Mouse (Mus musculus) kidney, adult 2 months (tissue): ENCODE results near the gene Kcnb1. TPM values are rescaled to one million over a fixed set of nuclear protein-coding genes. Genes with fewer than 3 reads are reported as not detected.

ENCODE experiments used
- DNase-seq: peaks from one replicate; pipeline ENCODE4 v3.0.0; 2021
- H3K27ac ChIP-seq: fragments of 200-500 bp; 2 replicates; pipeline ENCODE4 v1.5.1; 2012; ENCODE audit warnings: low read depth, low read length, control low read depth, inconsistent platforms; ENCODE audit not compliant: insufficient read depth
- H3K27me3 ChIP-seq: fragments of 200-500 bp; replicated peaks from 2 replicates; pipeline ENCODE4 v1.6.1; 2012; ENCODE audit warnings: mild to moderate bottlenecking, moderate library complexity, low read length, inconsistent platforms; ENCODE audit not compliant: control insufficient read depth, insufficient read depth
- H3K36me3 ChIP-seq: fragments of 200-500 bp; 2 replicates; pipeline ENCODE4 v1.6.1; 2012; ENCODE audit warnings: mild to moderate bottlenecking, moderate library complexity, low read length, inconsistent platforms; ENCODE audit not compliant: control insufficient read depth, insufficient read depth
- H3K4me1 ChIP-seq: fragments of 200-500 bp; 2 replicates; pipeline ENCODE4 v1.6.1; 2011; ENCODE audit warnings: low read length; ENCODE audit not compliant: control insufficient read depth, insufficient read depth
- H3K4me3 ChIP-seq: fragments of 200-500 bp; 2 replicates; pipeline ENCODE4 v1.5.1; 2011; ENCODE audit warnings: mild to moderate bottlenecking, low read depth, low read length, control low read depth; ENCODE audit not compliant: insufficient read depth
- CTCF ChIP-seq: fragments of 200-500 bp; conservative IDR thresholded peaks from 2 replicates; pipeline ENCODE4 v1.5.1; 2011; ENCODE audit warnings: low read depth, mild to moderate bottlenecking, control low read depth, low read length, moderate library complexity, mixed read lengths; ENCODE audit not compliant: insufficient read depth, insufficient read length
- POLR2A ChIP-seq: fragments of 200-500 bp; IDR thresholded peaks from one replicate; pipeline ENCODE4 v1.6.1; 2011; ENCODE audit warnings: low read depth, low read length, control low read depth
- WGBS: fragments of 180-500 bp; shearing (Covaris S2); methylation state at CpG from one replicate; pipeline ENCODE4 v1.1.7; 2018; 5-methylcytosine and 5-hydroxymethylcytosine counted together
- polyA plus RNA-seq: library from polyadenylated mRNA; depleted of rRNA; stranded (reverse); fragments of >200 nt; gene quantifications from 2 replicates; pipeline ENCODE4 v1.2.3, GENCODE M21; 2012

Kcnb1 gene
- polyA plus RNA-seq, 1 experiment, result 2.9 TPM

DNA sequence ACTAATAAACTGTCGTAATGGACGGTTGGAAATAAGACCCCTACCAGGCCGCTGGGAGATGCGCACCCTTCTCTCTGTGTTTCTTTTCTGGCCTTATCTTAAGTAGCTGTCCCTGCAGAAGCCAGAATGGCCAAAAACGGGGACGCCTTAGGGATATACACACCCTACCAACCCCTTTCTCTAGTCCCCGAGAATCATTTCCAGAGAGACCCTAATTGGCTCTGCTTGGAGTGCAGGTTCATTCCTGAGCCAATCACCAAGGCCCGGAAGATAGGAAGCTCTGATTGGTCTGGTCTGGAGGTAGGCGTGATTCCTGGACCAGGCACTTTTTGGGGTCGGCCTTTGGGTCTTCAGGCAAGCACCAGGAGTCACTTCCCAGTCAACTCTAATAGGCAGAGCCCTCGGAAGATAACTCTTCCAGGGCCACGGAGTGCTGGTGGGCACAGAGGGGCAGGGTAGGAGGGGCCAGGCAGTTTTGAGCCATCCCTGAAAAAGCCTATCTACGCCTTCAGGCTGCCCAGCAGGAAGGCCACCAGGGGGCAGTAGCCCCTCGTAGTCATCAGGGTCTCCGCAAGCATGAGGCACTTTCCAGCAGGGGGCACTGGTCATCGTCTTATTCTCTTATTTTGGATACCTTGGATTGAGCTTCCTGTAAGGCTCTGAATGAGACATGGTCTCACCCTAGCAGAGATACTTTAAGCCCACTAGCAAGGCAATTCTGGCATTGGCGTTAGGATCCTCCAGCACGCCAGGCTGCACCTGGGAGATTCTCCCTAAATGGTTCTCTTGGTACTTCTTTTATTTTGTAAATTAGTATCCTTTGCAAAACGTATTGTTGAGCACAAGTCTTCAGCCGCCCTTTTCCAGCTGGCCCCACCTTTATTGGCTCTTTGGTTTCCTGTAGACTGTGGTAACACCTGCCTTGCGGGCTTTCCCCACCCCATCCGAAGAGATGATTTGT lies 118.0 kb downstream of the Kcnb1 start:
- no peaks in the 10 kb centered on the region for H3K27me3 ChIP-seq
- DNase-seq, result peak; percentile 96
- WGBS, result 9% methylated on average over 22 of the region's 22 CpGs

DNA sequence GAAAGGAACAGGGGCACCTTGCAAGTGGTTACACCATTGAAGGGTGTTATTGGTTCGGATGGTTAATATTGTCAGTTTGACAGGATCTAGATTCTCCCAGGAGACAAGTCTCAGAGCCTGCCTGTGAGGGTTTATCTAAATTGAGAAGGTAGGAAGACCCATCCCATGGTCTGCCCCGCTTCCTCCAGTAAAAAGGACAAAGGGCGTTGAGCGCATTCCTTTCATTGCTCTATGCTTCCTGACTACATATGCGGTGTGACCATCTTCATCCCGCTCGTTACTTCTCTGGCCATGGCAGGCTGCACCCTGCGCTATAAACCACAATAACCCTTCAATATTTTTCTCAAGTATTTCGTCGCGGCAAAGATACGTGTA lies 118.7 kb downstream of the Kcnb1 start:
- Histone ChIP-seq H3K4me1 (0 out of 2 replicates have a peak, but pooled peaks cover 3% of the 10 kb centered on the region), H3K4me3 (peak overlapping the region; percentile 53), H3K27me3 (no peaks in the 10 kb centered on the region), H3K27ac (no peak overlapping the region), H3K36me3 (no peaks in the 10 kb centered on the region)
- TF ChIP-seq POLR2A (no peak), CTCF (no peak)
- 15% methylated on average over 12 of the region's 12 CpGs for WGBS
- no peak for DNase-seq

More for the DNA sequence above, 118.0 kb downstream of the Kcnb1 start:
- H3K36me3 ChIP-seq, result no peaks in the 10 kb centered on the region
- no peak overlapping the region for H3K27ac ChIP-seq
- TF ChIP-seq CTCF (peak; percentile 100; the same call in 1 of the 2 replicates), POLR2A (no peak)
- H3K4me3 ChIP-seq, result peak overlapping the region; percentile 53
- H3K4me1 ChIP-seq, result 0 out of 2 replicates have a peak, but pooled peaks cover 3% of the 10 kb centered on the region

DNA sequence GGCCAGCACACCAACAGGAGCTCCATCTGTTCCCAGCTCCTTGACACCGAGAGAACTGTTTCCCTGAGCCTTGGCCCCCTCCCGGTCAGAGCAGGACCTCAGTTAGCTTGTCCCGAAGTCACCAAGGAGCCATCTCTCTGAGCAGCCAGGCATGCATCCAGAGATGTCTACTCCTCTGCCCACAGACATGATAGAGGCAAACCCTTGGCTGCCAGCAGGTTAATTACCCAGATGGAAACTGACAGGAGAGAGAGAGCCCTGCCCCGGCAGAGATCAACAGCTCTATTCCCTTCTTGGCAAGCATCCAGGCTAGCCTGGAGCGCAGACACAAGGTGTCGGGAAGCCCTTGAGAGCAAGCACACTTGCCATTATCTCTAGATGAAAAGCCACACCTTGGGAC lies 119.6 kb downstream of the Kcnb1 start:
- peak; percentile 62 for DNase-seq
- TF ChIP-seq CTCF (no peak), POLR2A (no peak)
- H3K27me3 ChIP-seq, result no peaks in the 10 kb centered on the region
- peaks cover 5% of the 10 kb centered on the region for H3K36me3 ChIP-seq
- no peak overlapping the region for H3K27ac ChIP-seq
- peaks cover 3% of the 10 kb centered on the region; the same call in 1 of the 2 replicates for H3K4me1 ChIP-seq
- H3K4me3 ChIP-seq, result no peak overlapping the region
- 27% methylated on average over 6 of the region's 6 CpGs for WGBS

DNA sequence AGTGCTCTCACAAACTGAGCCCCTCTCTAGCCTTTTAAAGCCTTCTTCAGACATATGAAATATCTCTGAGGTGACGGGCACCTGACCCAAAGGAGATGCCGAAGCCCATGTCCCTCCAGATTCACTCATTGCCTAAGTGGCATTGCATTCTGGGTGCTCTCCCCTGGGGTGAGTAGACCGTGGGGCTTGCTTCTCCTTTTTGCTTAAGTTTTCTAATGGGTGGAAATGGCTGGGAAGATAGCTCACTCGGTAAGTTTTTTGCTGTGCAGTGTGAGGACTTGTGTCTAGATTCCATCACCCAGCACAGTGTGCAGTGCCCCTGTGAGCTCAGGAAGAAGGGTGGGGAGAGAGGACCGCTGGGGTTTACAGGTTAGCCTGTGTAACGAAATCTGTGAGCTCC lies 122.4 kb downstream of the Kcnb1 start:
- DNase-seq, result no peak
- no peak for TF ChIP-seq CTCF
- no peak for TF ChIP-seq POLR2A
- Histone ChIP-seq H3K27ac (no peak overlapping the region), H3K27me3 (no peaks in the 10 kb centered on the region), H3K4me1 (peaks cover 11% of the 10 kb centered on the region; the same call in 1 of the 2 replicates), H3K4me3 (no peak overlapping the region), H3K36me3 (peaks cover 7% of the 10 kb centered on the region)
- 38% methylated on average over 6 of the region's 6 CpGs for WGBS

GRCm38 (mm10) chr2:167066528-167067516 lies 123.1 kb downstream of the Kcnb1 start:
- H3K4me1 ChIP-seq, result peaks cover 11% of the 10 kb centered on the region; the same call in 1 of the 2 replicates
- H3K36me3 ChIP-seq, result peaks cover 7% of the 10 kb centered on the region
- no peak for DNase-seq
- no peak overlapping the region for H3K4me3 ChIP-seq
- TF ChIP-seq POLR2A (no peak), CTCF (no peak)
- H3K27me3 ChIP-seq, result no peaks in the 10 kb centered on the region
- WGBS, result 52% methylated on average over 6 of the region's 6 CpGs
- H3K27ac ChIP-seq, result no peak overlapping the region

DNA sequence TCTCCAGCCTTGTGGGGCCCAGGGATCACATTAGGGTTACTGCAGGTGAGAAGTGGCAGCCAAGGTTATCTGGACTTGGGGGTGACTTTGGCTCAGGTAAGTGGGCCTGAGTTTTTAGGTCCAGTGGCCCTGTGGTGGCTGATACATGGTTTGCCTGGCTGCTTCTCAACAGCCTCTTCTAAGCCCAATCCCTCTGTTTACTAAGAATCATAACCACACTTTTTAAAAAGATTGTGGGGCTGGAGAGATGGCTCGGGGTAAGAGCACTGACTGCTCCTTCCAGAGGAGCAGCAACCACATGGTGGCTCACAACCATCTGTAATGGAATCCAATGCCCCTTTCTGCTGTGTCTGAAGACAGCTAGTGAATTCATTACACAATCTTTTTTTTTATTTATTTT lies 123.9 kb downstream of the Kcnb1 start:
- Histone ChIP-seq H3K36me3 (peaks cover 7% of the 10 kb centered on the region), H3K27ac (no peak overlapping the region), H3K4me1 (peaks cover 15% of the 10 kb centered on the region), H3K27me3 (no peaks in the 10 kb centered on the region), H3K4me3 (no peak overlapping the region)
- DNase-seq, result no peak
- TF ChIP-seq CTCF, result no peak
- no peak for TF ChIP-seq POLR2A
- WGBS, result 85% methylated on average over 1 of the region's 1 CpGs
